Mouse (Mus musculus) lung, embryonic 16.5 days (tissue): ENCODE data around the gene 1810009A15Rik. TPM values are rescaled to one million over a fixed set of nuclear protein-coding genes. Genes with fewer than 3 reads are reported as not detected.

Experiments
- ATAC-seq: fragments of 200-750 bp; cut with Nextera tagmentation; 2 replicates; pipeline ENCODE4 v1.8.0; 2017; ENCODE audit warnings: low read depth, mild to moderate bottlenecking, moderate library complexity
- H3K27ac ChIP-seq: fragments of 300-500 bp; sonication (generic); 2 replicates; pipeline ENCODE4 v1.5.1; 2014; ENCODE audit warnings: mild to moderate bottlenecking, control low read depth, low read length
- H3K27me3 ChIP-seq: fragments of 300-500 bp; sonication (generic); 2 replicates; pipeline ENCODE4 v1.6.1; 2014; ENCODE audit warnings: low read depth, low read length, mixed read lengths; ENCODE audit not compliant: control insufficient read depth, insufficient read depth
- H3K36me3 ChIP-seq: fragments of 300-500 bp; sonication (generic); 2 replicates; pipeline ENCODE4 v1.6.1; 2014; ENCODE audit warnings: low read length; ENCODE audit not compliant: control insufficient read depth, insufficient read depth
- H3K4me1 ChIP-seq: fragments of 300-500 bp; sonication (generic); replicated peaks from 2 replicates; pipeline ENCODE4 v1.6.1; 2014; ENCODE audit warnings: low read length, mixed read lengths; ENCODE audit not compliant: control insufficient read depth, insufficient read depth
- H3K4me2 ChIP-seq: fragments of 300-500 bp; sonication (generic); 2 replicates; pipeline ENCODE4 v1.6.1; 2014; ENCODE audit warnings: low read depth, low read length, control low read depth
- H3K4me3 ChIP-seq: fragments of 300-500 bp; sonication (generic); 2 replicates; pipeline ENCODE4 v1.5.1; 2014; ENCODE audit warnings: mild to moderate bottlenecking, low read length, control low read depth
- H3K9ac ChIP-seq: fragments of 300-500 bp; sonication (generic); 2 replicates; pipeline ENCODE4 v1.6.1; 2014; ENCODE audit warnings: low read length, control low read depth
- H3K9me3 ChIP-seq: fragments of 300-500 bp; sonication (generic); 2 replicates; pipeline ENCODE4 v1.6.1; 2016; ENCODE audit warnings: low read length; ENCODE audit not compliant: control insufficient read depth
- WGBS: fragments of 180-500 bp; shearing (Covaris S2); extraction: QIAGEN DNeasy Blood & Tissue Kit; methylation state at CpG from one replicate; pipeline ENCODE4 v1.1.7; 2014; 5-methylcytosine and 5-hydroxymethylcytosine counted together
- polyA plus RNA-seq: library from polyadenylated mRNA; unstranded; fragments of >200 nt; fragmentation: Nextera tagmentation; extraction: Ambion mirVana; gene quantifications from 2 replicates; pipeline ENCODE4 v1.2.1, GENCODE M21; 2015

1810009A15Rik gene
- polyA plus RNA-seq, 1 experiment from 2014 or later: 71.4 TPM

GRCm38 (mm10) chr19:8914212-8914611 lies 25.6 kb downstream of the 1810009A15Rik start:
- ATAC-seq: no peak
- Histone ChIP-seq H3K4me3 (no peak overlapping the region), H3K9me3 (no peaks in the 10 kb centered on the region), H3K27me3 (no peaks in the 10 kb centered on the region), H3K9ac (no peak overlapping the region), H3K4me2 (no peak overlapping the region), H3K36me3 (peaks cover 68% of the 10 kb centered on the region), H3K4me1 (no peaks in the 10 kb centered on the region), H3K27ac (no peak overlapping the region)
- 92% methylated on average over 3 of the region's 3 CpGs for WGBS

- Histone ChIP-seq H3K36me3 (peaks cover 30% of the 10 kb centered on the region), H3K4me1 (peaks cover 9% of the 10 kb centered on the region), H3K9me3 (no peaks in the 10 kb centered on the region), H3K4me3 (no peak overlapping the region), H3K27ac (no peak overlapping the region), H3K9ac (no peak overlapping the region), H3K4me2 (no peak overlapping the region), H3K27me3 (no peaks in the 10 kb centered on the region)
- ATAC-seq: no peak
- WGBS: 91% methylated on average over 3 of the region's 3 CpGs
Observed at GRCm38 (mm10) chr19:8919000-8919399, 30.3 kb downstream of the 1810009A15Rik start.

GRCm38 (mm10) chr19:8919684-8920072 lies 31.0 kb downstream of the 1810009A15Rik start:
- Histone ChIP-seq H3K4me3 (peak overlapping the region; percentile 74), H3K4me2 (peak overlapping the region; percentile 76)
- 64% methylated on average over 6 of the region's 6 CpGs for WGBS

GRCm38 (mm10) chr19:8920073-8920736 lies 31.6 kb downstream of the 1810009A15Rik start, which contains the start of gene B3gat3:
B3gat3 (plus strand) TSS chr19:8920374.
- Histone ChIP-seq H3K4me3 (peak within 1 kb of the TSS; percentile 74), H3K9me3 (no peaks in the 10 kb centered on the region), H3K27me3 (no peaks in the 10 kb centered on the region), H3K36me3 (peaks cover 18% of the 10 kb centered on the region), H3K9ac (peak within 1 kb of the TSS; percentile 81), H3K4me2 (peak within 1 kb of the TSS; percentile 76), H3K27ac (peak within 1 kb of the TSS; percentile 90), H3K4me1 (peaks cover 9% of the 10 kb centered on the region)
- 2% methylated on average over 36 of the region's 50 CpGs for WGBS
- ATAC-seq: peak; percentile 99

More at GRCm38 (mm10) chr19:8919684-8920072, 31.0 kb downstream of the 1810009A15Rik start:
- Histone ChIP-seq H3K36me3 (peaks cover 23% of the 10 kb centered on the region), H3K27ac (peak overlapping the region; percentile 90), H3K9me3 (no peaks in the 10 kb centered on the region), H3K9ac (peak overlapping the region; percentile 81), H3K27me3 (no peaks in the 10 kb centered on the region), H3K4me1 (peaks cover 9% of the 10 kb centered on the region)
- ATAC-seq: no peak

- ATAC-seq: no peak; the same call in 1 of the 2 replicates
- under 1% methylated on average over 6 of the region's 6 CpGs for WGBS
- H3K27ac ChIP-seq: peak overlapping the region; percentile 90
Observed at GRCm38 (mm10) chr19:8920836-8921291, 32.2 kb downstream of the 1810009A15Rik start.

GRCm38 (mm10) chr19:8921741-8922140 lies 33.1 kb downstream of the 1810009A15Rik start:
- peak overlapping the region; percentile 74; the same call in 1 of the 2 replicates for H3K4me3 ChIP-seq
- H3K9ac ChIP-seq: peak overlapping the region; percentile 48; the same call in 1 of the 2 replicates
- ATAC-seq: no peak
- no peaks in the 10 kb centered on the region for H3K9me3 ChIP-seq
- H3K4me2 ChIP-seq: peak overlapping the region; percentile 76; the same call in 1 of the 2 replicates
- peaks cover 10% of the 10 kb centered on the region for H3K36me3 ChIP-seq
- H3K4me1 ChIP-seq: peaks cover 9% of the 10 kb centered on the region
- 71% methylated on average over 9 of the region's 9 CpGs for WGBS
- H3K27me3 ChIP-seq: no peaks in the 10 kb centered on the region
- H3K27ac ChIP-seq: no peak overlapping the region

More at GRCm38 (mm10) chr19:8920836-8921291, 32.2 kb downstream of the 1810009A15Rik start:
- peak overlapping the region; percentile 81 for H3K9ac ChIP-seq
- H3K9me3 ChIP-seq: no peaks in the 10 kb centered on the region
- H3K4me1 ChIP-seq: peaks cover 9% of the 10 kb centered on the region
- peak overlapping the region; percentile 76 for H3K4me2 ChIP-seq
- H3K4me3 ChIP-seq: peak overlapping the region; percentile 74
- H3K36me3 ChIP-seq: peaks cover 12% of the 10 kb centered on the region
- H3K27me3 ChIP-seq: no peaks in the 10 kb centered on the region

- 83% methylated on average over 2 of the region's 2 CpGs for WGBS
- H3K4me1 ChIP-seq: peaks cover 10% of the 10 kb centered on the region
- no peaks in the 10 kb centered on the region for H3K27me3 ChIP-seq
- H3K36me3 ChIP-seq: peaks cover 10% of the 10 kb centered on the region
- H3K4me3 ChIP-seq: no peak overlapping the region
- no peak for ATAC-seq
- no peak overlapping the region for H3K4me2 ChIP-seq
- H3K27ac ChIP-seq: no peak overlapping the region
- H3K9me3 ChIP-seq: no peaks in the 10 kb centered on the region
- no peak overlapping the region for H3K9ac ChIP-seq
Observed at GRCm38 (mm10) chr19:8926766-8927165, 38.1 kb downstream of the 1810009A15Rik start.

- H3K27ac ChIP-seq: no peak overlapping the region
- no peak overlapping the region for H3K4me2 ChIP-seq
- H3K9me3 ChIP-seq: no peaks in the 10 kb centered on the region
- H3K9ac ChIP-seq: no peak overlapping the region
- ATAC-seq: no peak
- H3K4me1 ChIP-seq: peaks cover 9% of the 10 kb centered on the region
- H3K36me3 ChIP-seq: peaks cover 10% of the 10 kb centered on the region
- no peak overlapping the region for H3K4me3 ChIP-seq
- WGBS: 85% methylated on average over 12 of the region's 12 CpGs
- H3K27me3 ChIP-seq: no peaks in the 10 kb centered on the region
Observed at GRCm38 (mm10) chr19:8927891-8928525, 39.4 kb downstream of the 1810009A15Rik start.

- Histone ChIP-seq H3K36me3 (peaks cover 16% of the 10 kb centered on the region), H3K27me3 (no peaks in the 10 kb centered on the region), H3K27ac (peak overlapping the region; percentile 95), H3K9me3 (no peaks in the 10 kb centered on the region), H3K4me2 (peak overlapping the region; percentile 81), H3K4me1 (peaks cover 9% of the 10 kb centered on the region), H3K9ac (peak overlapping the region; percentile 89), H3K4me3 (peak overlapping the region; percentile 82)
- WGBS: 28% methylated on average over 16 of the region's 16 CpGs
- ATAC-seq: peak; percentile 12
Observed at GRCm38 (mm10) chr19:8928689-8929223, 40.1 kb downstream of the 1810009A15Rik start.
